Mouse (Mus musculus) ES-Bruce4 (cell line): ENCODE results near the gene Akt1s1.

Source experiments
- CTCF ChIP-seq: IDR thresholded peaks from one replicate; pipeline ENCODE4 v1.8.1; 2011; ENCODE audit warnings: low read depth, low read length
- POLR2A ChIP-seq: IDR thresholded peaks from one replicate; pipeline ENCODE4 v1.8.1; 2011; ENCODE audit warnings: low read length; ENCODE audit not compliant: insufficient read depth

- TF ChIP-seq CTCF (no peak), POLR2A (no peak)
These were observed 42.8 kb downstream of the Akt1s1 start for GRCm38 (mm10) chr7:44891611-44892010.
